Mouse (Mus musculus): ENCODE data around the gene Slc9a2.

DNA sequence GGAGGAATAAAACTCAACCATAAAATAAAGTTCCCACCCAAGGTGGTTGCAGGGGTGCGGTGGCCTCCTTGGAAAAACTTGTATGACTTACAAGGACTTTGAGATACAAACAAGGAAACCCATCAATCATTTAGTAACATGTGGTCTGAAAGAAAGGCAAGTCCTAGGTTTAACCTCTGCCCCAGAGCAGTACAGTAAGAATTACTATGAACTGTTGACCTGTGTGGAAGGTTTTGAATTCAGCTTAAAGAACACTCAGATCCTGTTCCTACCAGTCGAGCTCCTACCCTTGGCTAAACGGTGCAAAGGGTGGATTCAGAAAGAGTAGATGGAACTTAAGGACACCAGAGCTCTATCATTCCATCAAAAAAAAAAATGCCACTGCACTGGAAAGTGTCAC lies 16.1 kb downstream of the Slc9a2 start:
- TF ChIP-seq MYOG (IDR thresholded peaks at IDR 0.05; ENCODE audit: control insufficient read depth, extremely low read depth, insufficient read length) (no peak), CTCF (IDR thresholded peaks at IDR 0.05; ENCODE audit: control insufficient read depth, insufficient read depth, insufficient read length) (no peak), MAX (IDR thresholded peaks at IDR 0.05) (no peak), MYOD1 (IDR thresholded peaks at IDR 0.05; ENCODE audit: control insufficient read depth, insufficient read length, low read depth) (no peak), USF1 (IDR thresholded peaks at IDR 0.05; ENCODE audit: low read depth) (no peak), CEBPB (IDR thresholded peaks at IDR 0.05; ENCODE audit: low read depth) (no peak)

All from C2C12 (cell line).